Mouse (Mus musculus): ENCODE results near the gene Cfb.

DNA sequence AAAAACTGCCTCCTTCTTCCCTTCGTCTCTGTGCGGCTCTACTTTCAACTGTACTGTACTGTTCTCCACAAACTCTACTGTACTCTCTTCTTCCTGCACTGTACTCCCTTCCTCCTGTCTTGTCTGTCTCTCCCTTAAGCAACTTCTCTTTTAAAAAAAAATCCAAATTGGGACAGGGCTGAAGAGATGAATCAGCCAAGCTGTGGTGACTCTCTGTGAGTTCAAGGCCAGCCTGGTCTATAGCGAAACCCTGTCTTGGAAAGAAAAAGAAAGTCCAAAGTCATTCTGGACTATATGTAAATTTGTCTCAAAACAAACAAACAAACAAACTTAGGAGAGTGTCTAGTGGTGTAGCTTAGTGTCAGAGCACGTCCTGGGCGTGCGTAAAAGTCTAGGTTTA is 12.0 kb upstream of the Cfb start:
- TF ChIP-seq POLR2A (IDR thresholded peaks at IDR 0.05; ENCODE audit: extremely low read depth, insufficient read depth, low read length): no peak
- no peak for TF ChIP-seq CTCF (IDR thresholded peaks at IDR 0.05; ENCODE audit: low read depth, low read length)
